Mouse (Mus musculus) MEL (cell line): Measurements from ENCODE around the gene Slc12a1.

Experiments used
- CTCF ChIP-seq, 3 experiments: IDR thresholded peaks in 2 of 3; conservative IDR thresholded peaks in 1 of 3; 2 replicates each; pipeline ENCODE4 v1.5.1; 2011 to 2012; ENCODE audit warnings: low read length in 3 of 3, low read depth in 2 of 3, mild to moderate bottlenecking in 2 of 3, improper control_type of control experiment in 1 of 3, inconsistent platforms in 1 of 3, mixed read lengths in 1 of 3, moderate library complexity in 1 of 3; ENCODE audit not compliant: control insufficient read depth in 1 of 3, insufficient read depth in 1 of 3, poor library complexity in 1 of 3, severe bottlenecking in 1 of 3
- EP300 ChIP-seq, 2 experiments: IDR thresholded peaks; 2 replicates each; pipeline ENCODE4 v1.6.1; 2011; ENCODE audit warnings: improper control_type of control experiment in 2 of 2, low read length in 2 of 2, low read depth in 1 of 2, mild to moderate bottlenecking in 1 of 2
- KAT2A ChIP-seq: conservative IDR thresholded peaks from 2 replicates; pipeline ENCODE4 v1.6.1; 2012; ENCODE audit warnings: low read depth, low read length, improper control_type of control experiment, inconsistent platforms

- no peak for TF ChIP-seq CTCF (IDR thresholded peaks at IDR 0.05 in 2 of 3, conservative IDR thresholded peaks at IDR 0.05 in 1 of 3; ENCODE audit: control insufficient read depth in 1 of 3, insufficient read depth in 1 of 3, low read depth in 2 of 3, low read length in 3 of 3, poor library complexity in 1 of 3, severe bottlenecking in 1 of 3)
- TF ChIP-seq KAT2A: no peak
- TF ChIP-seq EP300 (IDR thresholded peaks at IDR 0.05; ENCODE audit: low read depth in 1 of 2, low read length in 2 of 2): no peak
These were observed 81.7 kb downstream of the Slc12a1 start for GRCm38 (mm10) chr2:125234049-125234448.
